Mouse (Mus musculus) erythroblast, embryonic 14.5 days (primary cell): Measurements from ENCODE around the gene Slc38a3.

Source experiments
- GATA1 ChIP-seq: IDR thresholded peaks from 2 replicates; pipeline ENCODE4 v1.6.1; 2012; ENCODE audit warnings: low read length, inconsistent platforms, mixed read lengths
- TAL1 ChIP-seq: IDR thresholded peaks from 3 replicates; pipeline ENCODE4 v1.6.1; 2012; ENCODE audit warnings: low read length, inconsistent platforms, mixed read lengths

GRCm38 (mm10) chr9:107624951-107625350, 44.4 kb downstream of the Slc38a3 start:
- no peak for TF ChIP-seq TAL1
- no peak for TF ChIP-seq GATA1
